Mouse (Mus musculus): ENCODE results near the gene Serbp1.

DNA sequence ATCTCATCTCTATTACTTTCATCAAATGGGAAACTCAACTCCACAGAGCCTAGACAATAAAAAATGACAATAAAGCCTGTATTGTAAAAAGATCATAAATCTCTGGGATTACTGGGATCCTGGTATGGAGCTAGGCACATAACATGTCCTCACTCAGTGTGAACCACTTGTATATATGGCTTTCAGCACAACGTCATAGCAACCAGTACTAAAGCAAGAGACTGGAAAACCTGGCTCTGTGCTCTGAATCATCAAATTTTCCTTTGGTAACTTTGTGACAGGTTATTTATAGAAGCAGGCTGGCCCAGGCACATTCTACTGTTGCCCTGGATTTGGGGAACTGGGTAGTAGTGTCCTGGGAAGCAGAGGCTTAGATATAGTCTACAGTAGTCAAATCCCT lies 14.5 kb upstream of the Serbp1 start:
- TF ChIP-seq CTCF (IDR thresholded peaks at IDR 0.05; ENCODE audit: control insufficient read depth, insufficient read depth, insufficient read length) = no peak
- TF ChIP-seq USF1 (IDR thresholded peaks at IDR 0.05; ENCODE audit: low read depth) = no peak
- TF ChIP-seq MAX (IDR thresholded peaks at IDR 0.05) = no peak
- TF ChIP-seq MYOG (IDR thresholded peaks at IDR 0.05; ENCODE audit: control insufficient read depth, extremely low read depth, insufficient read length) = no peak
- no peak for TF ChIP-seq MYOD1 (IDR thresholded peaks at IDR 0.05; ENCODE audit: control insufficient read depth, insufficient read length, low read depth)
